Comparison of ENCODE assay signal across 28 mouse cellular contexts in the genomic region with DNA sequence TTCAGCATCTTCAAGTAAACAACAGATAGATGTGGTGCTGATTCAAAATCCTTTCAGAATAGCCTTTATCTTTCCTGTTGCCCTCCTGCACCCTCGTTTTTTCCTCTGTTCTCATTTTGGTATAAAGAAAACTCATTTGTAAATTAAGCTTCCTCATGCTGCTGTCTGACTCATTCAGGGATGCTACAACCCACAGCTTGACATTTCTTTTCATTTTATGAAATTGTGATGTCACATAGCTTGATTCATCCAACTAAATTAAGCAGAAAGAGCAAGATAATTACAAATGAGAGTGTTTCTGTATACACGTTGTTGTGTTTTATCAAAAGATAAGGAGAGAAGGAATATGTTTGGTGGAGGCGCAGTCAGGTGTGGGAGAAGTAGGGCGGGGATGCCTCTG.
"Had no signal": no experiment of that assay in that cellular context is flagged by ENCODE, and none has a peak within 500 bp of the region (broad histone marks: within the 10 kb centered on the region; RNA-seq: fewer than 3 reads in every experiment).

No protein-coding gene starts in this region.

- H3K27ac ChIP-seq: embryonic facial prominence, embryonic 10.5 days; embryonic facial prominence, embryonic 12.5 days; embryonic facial prominence, embryonic 13.5 days; embryonic facial prominence, embryonic 15.5 days; forebrain, embryonic 10.5 days; forebrain, embryonic 12.5 days; forebrain, embryonic 13.5 days; forebrain, embryonic 15.5 days; gastrocnemius, adult 2 months; heart, adult 2 months; heart, embryonic 10.5 days had no signal

- H3K27me3 ChIP-seq: embryonic facial prominence, embryonic 12.5 days; embryonic facial prominence, embryonic 13.5 days; embryonic facial prominence, embryonic 15.5 days; forebrain, embryonic 12.5 days; forebrain, embryonic 13.5 days; forebrain, embryonic 15.5 days had no signal

- DNase-seq: cerebellum, adult 8-10 months; cerebellum, adult 9-10 months; cerebellum, adult 9-11 months; cerebellum, postnatal 10 days; cerebellum, postnatal 14 days; cerebellum, postnatal 25 days; cerebellum, postnatal 36 days; embryo, embryonic 11 days; forebrain, postnatal 0 days; gastrocnemius, adult 2 months; gastrocnemius, postnatal 10 days; gastrocnemius, postnatal 14 days; gastrocnemius, postnatal 25 days; gastrocnemius, postnatal 36 days; heart, adult 11 months; heart, adult 2 months had no signal

- H3K4me3 ChIP-seq: embryonic facial prominence, embryonic 10.5 days; embryonic facial prominence, embryonic 12.5 days; embryonic facial prominence, embryonic 13.5 days; embryonic facial prominence, embryonic 15.5 days; erythroblast, embryonic 14.5 days; forebrain, embryonic 10.5 days; forebrain, embryonic 12.5 days; forebrain, embryonic 13.5 days; forebrain, embryonic 15.5 days; gastrocnemius, adult 2 months; heart, adult 2 months; heart, embryonic 10.5 days had no signal

- H3K9me3 ChIP-seq: embryonic facial prominence, embryonic 10.5 days; embryonic facial prominence, embryonic 12.5 days; embryonic facial prominence, embryonic 13.5 days; embryonic facial prominence, embryonic 15.5 days; forebrain, embryonic 10.5 days; forebrain, embryonic 12.5 days; forebrain, embryonic 13.5 days; forebrain, embryonic 15.5 days; heart, embryonic 10.5 days had no signal

- H3K36me3 ChIP-seq: embryonic facial prominence, embryonic 10.5 days; embryonic facial prominence, embryonic 12.5 days; embryonic facial prominence, embryonic 13.5 days; embryonic facial prominence, embryonic 15.5 days; forebrain, embryonic 10.5 days; forebrain, embryonic 12.5 days; forebrain, embryonic 15.5 days; heart, embryonic 10.5 days had no signal

- H3K4me2 ChIP-seq: embryonic facial prominence, embryonic 12.5 days; embryonic facial prominence, embryonic 13.5 days; embryonic facial prominence, embryonic 15.5 days; forebrain, embryonic 12.5 days; forebrain, embryonic 13.5 days; forebrain, embryonic 15.5 days had no signal

- ATAC-seq: forebrain, embryonic 13.5 days; forebrain, embryonic 14.5 days; forebrain, embryonic 15.5 days; forebrain, embryonic 16.5 days; forebrain, postnatal 0 days had no signal

- H3K4me1 ChIP-seq: embryonic facial prominence, embryonic 10.5 days; embryonic facial prominence, embryonic 12.5 days; embryonic facial prominence, embryonic 13.5 days; embryonic facial prominence, embryonic 15.5 days; forebrain, embryonic 10.5 days; forebrain, embryonic 12.5 days; forebrain, embryonic 13.5 days; forebrain, embryonic 15.5 days; heart, embryonic 10.5 days had no signal

- H3K9ac ChIP-seq: embryonic facial prominence, embryonic 12.5 days; embryonic facial prominence, embryonic 13.5 days; embryonic facial prominence, embryonic 15.5 days; forebrain, embryonic 12.5 days; forebrain, embryonic 13.5 days; forebrain, embryonic 15.5 days; forebrain, postnatal 0 days had no signal
